Comparison of ENCODE assay signal across 8 mouse cellular contexts in genomic region chr19:32322429-32323035, GRCm38 (mm10).
A peak's percentile ranks its signal among the peaks of the same experiment; 100 is the strongest.
DNase-seq lines count a peak whose midpoint lies in the region; ATAC-seq and TF ChIP-seq lines count a peak whose summit lies in the region.

No protein-coding gene starts in this region.

- TF ChIP-seq CTCF in thymus, adult 2 months (IDR thresholded peaks at IDR 0.05; ENCODE audit: borderline replicate concordance, control insufficient read depth, extremely low read depth, insufficient read depth, low read length, poor library complexity), result no peak

- H3K9me3 ChIP-seq in embryonic facial prominence, embryonic 13.5 days, result no peaks in the 10 kb centered on the region
- no peaks in the 10 kb centered on the region for H3K9me3 ChIP-seq in heart, embryonic 14.5 days (ENCODE audit: control insufficient read depth, low read length)
- no peaks in the 10 kb centered on the region for H3K9me3 ChIP-seq in lung, embryonic 15.5 days

- peak overlapping the region; percentile 33 for H3K27ac ChIP-seq in embryonic facial prominence, embryonic 13.5 days
- peak overlapping the region; percentile 49 to 51; a peak in 2 of 4 replicates for H3K27ac ChIP-seq in heart, embryonic 14.5 days (replicated peaks in 1 of 2; ENCODE audit: control insufficient read depth in 1 of 2, insufficient read depth in 1 of 2, low read depth in 2 of 2, low read length in 2 of 2)
- H3K27ac ChIP-seq in lung, embryonic 15.5 days, result peak overlapping the region; percentile 82
- H3K27ac ChIP-seq in thymus, adult 2 months (ENCODE audit: control insufficient read depth, insufficient read depth, low read length), result no peak overlapping the region

- no peak overlapping the region for H3K4me3 ChIP-seq in embryonic facial prominence, embryonic 13.5 days
- no peak overlapping the region for H3K4me3 ChIP-seq in heart, embryonic 14.5 days (ENCODE audit: control insufficient read depth in 1 of 2, insufficient read depth in 1 of 2, low read depth in 1 of 2, low read length in 2 of 2)
- 0 out of 2 replicates have a peak overlapping the region, but pooled peaks have one; percentile 2 for H3K4me3 ChIP-seq in lung, embryonic 15.5 days
- no peak overlapping the region for H3K4me3 ChIP-seq in thymus, adult 2 months (ENCODE audit: control insufficient read depth, insufficient read depth, low read length)

- no peak overlapping the region for H3K4me2 ChIP-seq in embryonic facial prominence, embryonic 13.5 days
- H3K4me2 ChIP-seq in heart, embryonic 14.5 days (ENCODE audit: low read length), result no peak overlapping the region
- H3K4me2 ChIP-seq in lung, embryonic 15.5 days, result peak overlapping the region; percentile 35

- 0 out of 2 replicates have a peak, but pooled peaks cover 3% of the 10 kb centered on the region for H3K27me3 ChIP-seq in embryonic facial prominence, embryonic 13.5 days
- H3K27me3 ChIP-seq in heart, embryonic 14.5 days (ENCODE audit: control insufficient read depth, insufficient read depth, low read length), result no peaks in the 10 kb centered on the region
- 0 out of 2 replicates have a peak, but pooled peaks cover 5% of the 10 kb centered on the region for H3K27me3 ChIP-seq in lung, embryonic 15.5 days
- H3K27me3 ChIP-seq in thymus, adult 2 months (ENCODE audit: control insufficient read depth, insufficient read depth, low read length), result no peaks in the 10 kb centered on the region

- no peak for ATAC-seq in embryonic facial prominence, embryonic 13.5 days (ENCODE audit: insufficient number of reproducible peaks, insufficient read depth, low FRiP score, low TSS enrichment, low read depth)
- no peak for ATAC-seq in heart, embryonic 14.5 days (ENCODE audit: insufficient number of reproducible peaks, insufficient read depth, low FRiP score, low read depth)
- peak; percentile 69; the same call in 1 of the 2 replicates for ATAC-seq in lung, embryonic 15.5 days (ENCODE audit: borderline replicate concordance, extremely low read depth, low FRiP score, low TSS enrichment)
- ATAC-seq in monocyte, adult 5-6 weeks (replicated peaks; ENCODE audit: insufficient number of reproducible peaks, low FRiP score, low TSS enrichment, poor library complexity, severe bottlenecking), result no peak

- no peak overlapping the region for H3K9ac ChIP-seq in embryonic facial prominence, embryonic 13.5 days
- H3K9ac ChIP-seq in heart, embryonic 14.5 days (ENCODE audit: low read length), result 0 out of 2 replicates have a peak overlapping the region, but pooled peaks have one; percentile 27
- H3K9ac ChIP-seq in lung, embryonic 15.5 days, result 0 out of 2 replicates have a peak overlapping the region, but pooled peaks have one; percentile 10

- H3K36me3 ChIP-seq in embryonic facial prominence, embryonic 13.5 days, result no peaks in the 10 kb centered on the region
- H3K36me3 ChIP-seq in heart, embryonic 14.5 days (ENCODE audit: control insufficient read depth, insufficient read depth, low read length), result no peaks in the 10 kb centered on the region
- H3K36me3 ChIP-seq in lung, embryonic 15.5 days, result no peaks in the 10 kb centered on the region
- H3K36me3 ChIP-seq in thymus, adult 2 months (ENCODE audit: control insufficient read depth, insufficient read depth, low read length), result no peaks in the 10 kb centered on the region

- WGBS in embryonic facial prominence, embryonic 13.5 days, result 15% methylated on average over 3 of the region's 3 CpGs
- 24% methylated on average over 3 of the region's 3 CpGs for WGBS in heart, embryonic 14.5 days
- WGBS in lung, embryonic 15.5 days, result 40% methylated on average over 3 of the region's 3 CpGs
- 81% methylated on average over 3 of the region's 3 CpGs for WGBS in thymus, adult 2 months

- DNase-seq in retina, postnatal 1 day, result peak; percentile 26
- DNase-seq in retina, embryonic 14.5 days (ENCODE audit: low spot score), result no peak
- peak; percentile 79 to 91 for DNase-seq in kidney, postnatal 25 days
- DNase-seq in thymus, adult 2 months, result no peak

- H3K4me1 ChIP-seq in embryonic facial prominence, embryonic 13.5 days, result peaks cover 52% of the 10 kb centered on the region
- peaks cover 22 to 46% of the 10 kb centered on the region in 2 experiments for H3K4me1 ChIP-seq in heart, embryonic 14.5 days (ENCODE audit: control insufficient read depth in 2 of 2, insufficient read depth in 2 of 2, low read length in 2 of 2)
- H3K4me1 ChIP-seq in lung, embryonic 15.5 days, result peaks cover 66% of the 10 kb centered on the region
- peaks cover 2% of the 10 kb centered on the region for H3K4me1 ChIP-seq in thymus, adult 2 months (replicated peaks; ENCODE audit: control insufficient read depth, insufficient read depth, low read length)

- TF ChIP-seq POLR2A in thymus, adult 2 months (IDR thresholded peaks at IDR 0.05; ENCODE audit: control insufficient read depth, extremely low read depth, insufficient read depth, low read length, poor library complexity), result no peak

Comparison
In these comparisons a context has a peak if more than half of its experiments do, and no peak if none do; other contexts are left out.
1. DNase-seq: peak in retina, postnatal 1 day (single experiment) and kidney, postnatal 25 days (2 of 2); none in retina, embryonic 14.5 days (single experiment) and thymus, adult 2 months (single experiment).